Mouse (Mus musculus) heart, embryonic 15.5 days (tissue): ENCODE measurements around the gene Tap1. TPM values are rescaled to one million over a fixed set of nuclear protein-coding genes. Genes with fewer than 3 reads are reported as not detected.

Source experiments
- ATAC-seq: fragments of 200-750 bp; cut with Nextera tagmentation; replicated peaks from 2 replicates; pipeline ENCODE4 v1.8.0; 2017; ENCODE audit warnings: low read depth, moderate TSS enrichment; ENCODE audit not compliant: insufficient number of reproducible peaks, insufficient read depth, low FRiP score
- H3K27ac ChIP-seq: fragments of 300-500 bp; sonication (generic); 2 replicates; pipeline ENCODE4 v1.5.1; 2015; ENCODE audit warnings: mild to moderate bottlenecking, inconsistent platforms
- H3K27me3 ChIP-seq: fragments of 300-500 bp; sonication (generic); 2 replicates; pipeline ENCODE4 v1.6.1; 2015; ENCODE audit warnings: inconsistent platforms
- H3K36me3 ChIP-seq: fragments of 300-500 bp; sonication (generic); 2 replicates; pipeline ENCODE4 v1.6.1; 2015; ENCODE audit warnings: mild to moderate bottlenecking, inconsistent platforms
- H3K4me1 ChIP-seq: fragments of 300-500 bp; sonication (generic); replicated peaks from 2 replicates; pipeline ENCODE4 v1.6.1; 2015; ENCODE audit warnings: inconsistent platforms
- H3K4me2 ChIP-seq: fragments of 300-500 bp; sonication (generic); 2 replicates; pipeline ENCODE4 v1.6.1; 2015; ENCODE audit warnings: inconsistent platforms, mild to moderate bottlenecking, moderate library complexity
- H3K4me3 ChIP-seq: fragments of 300-500 bp; sonication (generic); 2 replicates; pipeline ENCODE4 v1.5.1; 2015; ENCODE audit warnings: mild to moderate bottlenecking, inconsistent platforms
- H3K9ac ChIP-seq: fragments of 300-500 bp; sonication (generic); 2 replicates; pipeline ENCODE4 v1.6.1; 2015; ENCODE audit warnings: mild to moderate bottlenecking, inconsistent platforms
- H3K9me3 ChIP-seq: fragments of 300-500 bp; sonication (generic); replicated peaks from 2 replicates; pipeline ENCODE4 v1.6.1; 2016; ENCODE audit warnings: inconsistent platforms
- WGBS: fragments of 180-500 bp; shearing (Covaris S2); methylation state at CpG from one replicate; pipeline ENCODE4 v1.1.7; 2015; ENCODE audit warnings: mixed read lengths; 5-methylcytosine and 5-hydroxymethylcytosine counted together
- polyA plus RNA-seq: library from polyadenylated mRNA; unstranded; fragments of >200 nt; fragmentation: Nextera tagmentation; extraction: Ambion mirVana; gene quantifications from 2 replicates; pipeline ENCODE4 v1.2.1, GENCODE M21; 2015

The Tap1 gene
- polyA plus RNA-seq, 1 experiment from 2014 or later: 2.4 TPM

GRCm38 (mm10) chr17:34196941-34197894 is 9.9 kb downstream of the Tap1 start, which contains the start of gene Psmb8:
Psmb8 (plus strand) TSS chr17:34197721.
- no peak within 1 kb of the TSS for H3K27ac ChIP-seq
- peaks cover 87% of the 10 kb centered on the region for H3K27me3 ChIP-seq
- H3K36me3 ChIP-seq: no peaks in the 10 kb centered on the region
- 5% methylated on average over 41 of the region's 41 CpGs for WGBS
- peak within 1 kb of the TSS; percentile 53 for H3K4me3 ChIP-seq
- H3K4me1 ChIP-seq: peaks cover 14% of the 10 kb centered on the region
- ATAC-seq: peak; percentile 75
- H3K9ac ChIP-seq: peak within 1 kb of the TSS; percentile 57
- peak within 1 kb of the TSS; percentile 86 for H3K4me2 ChIP-seq
- H3K9me3 ChIP-seq: no peaks in the 10 kb centered on the region

GRCm38 (mm10) chr17:34197904-34198520 is 10.7 kb downstream of the Tap1 start:
- H3K4me1 ChIP-seq: peaks cover 14% of the 10 kb centered on the region
- no peak overlapping the region for H3K27ac ChIP-seq
- peaks cover 81% of the 10 kb centered on the region for H3K27me3 ChIP-seq
- peak overlapping the region; percentile 53 for H3K4me3 ChIP-seq
- WGBS: 2% methylated on average over 31 of the region's 32 CpGs
- H3K9ac ChIP-seq: peak overlapping the region; percentile 57
- H3K4me2 ChIP-seq: peak overlapping the region; percentile 86
- no peaks in the 10 kb centered on the region for H3K9me3 ChIP-seq
- ATAC-seq: 0 out of 2 replicates have a peak, but pooled peaks have one; percentile 20
- no peaks in the 10 kb centered on the region for H3K36me3 ChIP-seq

- Histone ChIP-seq H3K4me3 (peak overlapping the region; percentile 53), H3K36me3 (no peaks in the 10 kb centered on the region), H3K27me3 (peaks cover 82% of the 10 kb centered on the region), H3K9ac (peak overlapping the region; percentile 57), H3K9me3 (no peaks in the 10 kb centered on the region), H3K4me1 (peaks cover 14% of the 10 kb centered on the region), H3K4me2 (peak overlapping the region; percentile 86), H3K27ac (no peak overlapping the region)
- 3% methylated on average over 11 of the region's 11 CpGs for WGBS
- ATAC-seq: no peak
Measured at GRCm38 (mm10) chr17:34198521-34198912, 11.2 kb downstream of the Tap1 start.

DNA sequence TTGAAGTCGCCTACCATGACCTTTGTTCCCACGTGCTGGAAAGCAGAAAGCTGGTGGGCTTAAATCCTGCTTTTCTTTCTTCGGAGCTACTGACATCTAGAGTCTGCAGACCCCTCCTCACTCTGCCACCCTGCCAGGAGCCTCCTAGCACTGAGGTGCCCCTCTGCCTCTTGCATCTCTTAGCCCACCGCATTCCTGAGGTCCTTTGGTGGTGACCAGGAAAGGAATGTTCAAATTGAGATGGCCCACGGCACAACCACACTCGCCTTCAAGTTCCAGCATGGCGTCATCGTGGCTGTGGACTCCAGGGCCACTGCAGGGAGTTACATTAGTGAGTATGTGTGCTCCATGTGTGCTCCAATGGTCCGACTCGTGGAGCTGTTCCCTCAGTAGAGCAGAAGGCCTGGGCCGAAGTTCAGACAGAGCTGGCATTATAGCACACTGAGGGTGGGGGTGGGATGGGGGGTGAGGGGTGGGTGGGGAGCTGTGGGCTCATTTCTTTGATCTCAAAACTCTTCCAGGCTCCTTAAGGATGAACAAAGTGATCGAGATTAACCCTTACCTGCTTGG is 11.8 kb downstream of the Tap1 start:
- peaks cover 79% of the 10 kb centered on the region for H3K27me3 ChIP-seq
- 67% methylated on average over 12 of the region's 12 CpGs for WGBS

DNA sequence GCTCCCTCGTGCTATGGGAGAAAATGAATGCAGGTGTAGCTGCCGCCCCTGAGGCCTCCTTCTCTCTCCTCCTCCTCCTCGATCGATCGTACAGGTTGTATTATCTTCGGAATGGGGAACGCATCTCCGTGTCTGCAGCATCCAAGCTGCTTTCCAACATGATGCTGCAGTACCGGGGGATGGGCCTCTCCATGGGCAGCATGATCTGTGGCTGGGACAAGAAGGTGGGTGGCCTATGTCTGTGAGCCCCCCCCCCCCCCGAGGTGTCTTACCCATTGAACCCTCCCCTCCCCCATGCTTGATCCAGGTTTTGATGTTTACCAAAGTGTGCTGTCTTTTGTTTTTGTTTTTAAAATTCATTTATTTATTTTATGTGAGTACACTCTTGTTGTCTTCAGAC is 12.7 kb downstream of the Tap1 start:
- Histone ChIP-seq H3K4me1 (peaks cover 17% of the 10 kb centered on the region), H3K4me2 (no peak overlapping the region), H3K4me3 (no peak overlapping the region), H3K27me3 (peaks cover 70% of the 10 kb centered on the region), H3K27ac (no peak overlapping the region), H3K36me3 (no peaks in the 10 kb centered on the region), H3K9me3 (no peaks in the 10 kb centered on the region), H3K9ac (no peak overlapping the region)
- WGBS: 82% methylated on average over 10 of the region's 10 CpGs
- ATAC-seq: no peak

More for the DNA sequence above, 11.8 kb downstream of the Tap1 start:
- Histone ChIP-seq H3K4me1 (peaks cover 14% of the 10 kb centered on the region), H3K36me3 (no peaks in the 10 kb centered on the region), H3K27ac (no peak overlapping the region), H3K9me3 (no peaks in the 10 kb centered on the region), H3K9ac (no peak overlapping the region), H3K4me3 (peak overlapping the region; percentile 53), H3K4me2 (peak overlapping the region; percentile 86; the same call in 1 of the 2 replicates)
- ATAC-seq: no peak

DNA sequence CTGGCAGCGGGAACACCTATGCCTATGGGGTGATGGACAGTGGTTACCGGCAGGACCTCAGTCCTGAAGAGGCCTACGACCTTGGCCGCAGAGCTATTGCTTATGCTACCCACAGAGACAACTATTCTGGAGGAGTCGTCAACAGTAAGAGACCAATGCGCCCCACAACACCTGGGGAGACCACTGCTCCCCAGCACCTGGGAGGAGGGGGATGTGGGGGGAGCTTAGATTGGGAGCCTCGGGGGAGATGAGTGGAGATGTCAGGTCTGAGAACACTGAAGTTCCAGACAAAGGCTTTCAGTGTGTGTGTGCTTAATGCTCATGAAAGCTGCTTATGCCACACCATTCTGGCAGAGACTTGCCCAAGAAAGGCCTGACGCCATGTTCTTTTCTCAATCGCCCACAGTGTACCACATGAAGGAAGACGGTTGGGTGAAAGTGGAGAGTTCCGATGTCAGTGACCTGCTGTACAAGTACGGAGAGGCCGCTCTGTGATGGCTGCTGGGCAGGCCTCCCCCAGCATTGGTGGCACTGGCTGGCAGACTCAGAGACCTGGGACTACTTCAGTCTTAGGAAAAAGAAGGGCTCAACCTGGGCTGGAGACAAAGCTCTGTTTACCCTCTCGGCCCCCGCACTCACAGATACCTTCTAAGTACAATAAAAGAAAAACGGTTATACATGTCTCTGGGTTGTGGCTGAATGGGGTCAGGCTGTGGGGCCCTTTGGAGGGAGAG is 13.6 kb downstream of the Tap1 start:
- 83% methylated on average over 16 of the region's 16 CpGs for WGBS

GRCm38 (mm10) chr17:34201506-34202055 is 14.2 kb downstream of the Tap1 start:
- Histone ChIP-seq H3K36me3 (no peaks in the 10 kb centered on the region), H3K9ac (no peak overlapping the region), H3K4me1 (peaks cover 25% of the 10 kb centered on the region), H3K4me3 (no peak overlapping the region), H3K9me3 (no peaks in the 10 kb centered on the region), H3K4me2 (no peak overlapping the region), H3K27me3 (peaks cover 67% of the 10 kb centered on the region), H3K27ac (no peak overlapping the region)
- ATAC-seq: no peak
- WGBS: 68% methylated on average over 7 of the region's 7 CpGs

More for the DNA sequence above, 13.6 kb downstream of the Tap1 start:
- H3K27ac ChIP-seq: no peak overlapping the region
- no peaks in the 10 kb centered on the region for H3K36me3 ChIP-seq
- H3K9ac ChIP-seq: no peak overlapping the region
- no peak overlapping the region for H3K4me3 ChIP-seq
- no peaks in the 10 kb centered on the region for H3K9me3 ChIP-seq
- no peak overlapping the region for H3K4me2 ChIP-seq
- H3K4me1 ChIP-seq: peaks cover 25% of the 10 kb centered on the region
- H3K27me3 ChIP-seq: peaks cover 69% of the 10 kb centered on the region
- ATAC-seq: no peak

GRCm38 (mm10) chr17:34202760-34203442 is 15.5 kb downstream of the Tap1 start:
- Histone ChIP-seq H3K27ac (no peak overlapping the region), H3K4me2 (no peak overlapping the region), H3K9ac (no peak overlapping the region), H3K9me3 (no peaks in the 10 kb centered on the region), H3K27me3 (peaks cover 61% of the 10 kb centered on the region), H3K4me3 (no peak overlapping the region), H3K4me1 (peaks cover 17% of the 10 kb centered on the region), H3K36me3 (no peaks in the 10 kb centered on the region)
- WGBS: 81% methylated on average over 4 of the region's 4 CpGs
- ATAC-seq: no peak

DNA sequence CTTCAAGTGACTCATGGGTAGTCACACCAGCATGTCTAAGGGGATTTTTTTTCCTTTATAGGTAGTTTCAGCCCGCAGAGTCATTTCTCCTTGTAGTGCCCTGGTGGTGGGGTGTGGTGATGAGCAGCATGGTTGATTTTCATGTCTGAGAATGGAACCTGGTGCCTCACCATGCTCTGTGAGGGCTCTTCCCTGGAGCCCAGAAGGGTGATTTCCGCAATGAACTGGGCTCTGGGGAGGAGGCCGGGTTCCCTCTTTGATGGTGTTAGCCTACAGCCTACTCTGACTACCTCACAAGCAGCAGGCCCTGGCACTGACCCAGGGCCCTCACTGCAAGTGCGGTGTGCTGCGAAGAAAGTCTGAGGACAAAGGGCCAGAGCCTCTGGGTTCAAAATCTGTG is 16.1 kb downstream of the Tap1 start, which contains the start of gene Tap2:
Gene Tap2 (plus strand): TSS at position 84 of the 400 bp plus-strand sequence.
- peak within 1 kb of the TSS; percentile 79 for H3K9ac ChIP-seq
- peak within 1 kb of the TSS; percentile 93 for H3K4me3 ChIP-seq
- H3K36me3 ChIP-seq: no peaks in the 10 kb centered on the region
- H3K4me2 ChIP-seq: peak within 1 kb of the TSS; percentile 98
- WGBS: 72% methylated on average over 5 of the region's 5 CpGs
- no peak within 1 kb of the TSS for H3K27ac ChIP-seq
- no peaks in the 10 kb centered on the region for H3K9me3 ChIP-seq
- H3K27me3 ChIP-seq: peaks cover 60% of the 10 kb centered on the region
- H3K4me1 ChIP-seq: peaks cover 12% of the 10 kb centered on the region
- no peak for ATAC-seq

GRCm38 (mm10) chr17:34204303-34205010 is 17.1 kb downstream of the Tap1 start:
- Histone ChIP-seq H3K27me3 (peaks cover 60% of the 10 kb centered on the region), H3K4me3 (peak overlapping the region; percentile 93), H3K36me3 (no peaks in the 10 kb centered on the region), H3K9ac (peak overlapping the region; percentile 79), H3K4me2 (peak overlapping the region; percentile 98), H3K27ac (no peak overlapping the region), H3K9me3 (no peaks in the 10 kb centered on the region), H3K4me1 (peaks cover 11% of the 10 kb centered on the region)
- WGBS: under 1% methylated on average over 44 of the region's 44 CpGs
- ATAC-seq: peak; percentile 59
